Mouse (Mus musculus) hindbrain, embryonic 14.5 days (tissue): Measurements from ENCODE around the gene Snx12. TPM values are rescaled to one million over a fixed set of nuclear protein-coding genes. Genes with fewer than 3 reads are reported as not detected.

Experiments
- ATAC-seq: fragments of 200-750 bp; cut with Nextera tagmentation; 2 replicates; pipeline ENCODE4 v1.8.0; 2017; ENCODE audit warnings: moderate number of reproducible peaks, mild to moderate bottlenecking, moderate TSS enrichment, moderate library complexity; ENCODE audit not compliant: low FRiP score
- DNase-seq: peaks from one replicate; pipeline ENCODE4 v3.0.0-alpha.2; 2015; ENCODE audit warnings: low spot score
- H3K27ac ChIP-seq: fragments of 300-500 bp; sonication (generic); 2 replicates; pipeline ENCODE4 v1.5.1; 2014; ENCODE audit warnings: mild to moderate bottlenecking, moderate library complexity
- H3K27me3 ChIP-seq: fragments of 300-500 bp; sonication (generic); 2 replicates; pipeline ENCODE4 v1.6.1; 2014; ENCODE audit warnings: mild to moderate bottlenecking, low read length, mixed read lengths; ENCODE audit not compliant: control insufficient read depth, insufficient read depth
- H3K36me3 ChIP-seq: fragments of 300-500 bp; sonication (generic); replicated peaks from 2 replicates; pipeline ENCODE4 v1.6.1; 2014; ENCODE audit not compliant: control insufficient read depth, insufficient read depth
- H3K4me1 ChIP-seq: fragments of 300-500 bp; sonication (generic); replicated peaks from 2 replicates; pipeline ENCODE4 v1.6.1; 2014; ENCODE audit warnings: antibody characterized with exemption, low read length, mixed read lengths; ENCODE audit not compliant: control insufficient read depth, insufficient read depth
- H3K4me2 ChIP-seq: fragments of 300-500 bp; sonication (generic); replicated peaks from 2 replicates; pipeline ENCODE4 v1.6.1; 2014; ENCODE audit warnings: mild to moderate bottlenecking, moderate library complexity
- H3K4me3 ChIP-seq: fragments of 300-500 bp; sonication (generic); replicated peaks from 2 replicates; pipeline ENCODE4 v1.5.1; 2014; ENCODE audit warnings: mild to moderate bottlenecking, low read length
- H3K9ac ChIP-seq: fragments of 300-500 bp; sonication (generic); 2 replicates; pipeline ENCODE4 v1.6.1; 2014
- H3K9me3 ChIP-seq: fragments of 300-500 bp; sonication (generic); 2 replicates; pipeline ENCODE4 v1.6.1; 2016; ENCODE audit warnings: low read length; ENCODE audit not compliant: control insufficient read depth
- WGBS: fragments of 180-500 bp; shearing (Covaris S2); extraction: QIAGEN DNeasy Blood & Tissue Kit; methylation state at CpG from one replicate; pipeline ENCODE4 v1.1.7; 2014; 5-methylcytosine and 5-hydroxymethylcytosine counted together
- polyA plus RNA-seq: library from polyadenylated mRNA; unstranded; fragments of >200 nt; fragmentation: Nextera tagmentation; extraction: Ambion mirVana; gene quantifications from 2 replicates; pipeline ENCODE4 v1.2.1, GENCODE M21; 2014

The Snx12 gene
- polyA plus RNA-seq, 1 experiment from 2014 or later: 42.3 TPM

- no peaks in the 10 kb centered on the region for H3K36me3 ChIP-seq
- WGBS: 93% methylated on average over 3 of the region's 3 CpGs
- DNase-seq (no peak), ATAC-seq (no peak)
- H3K9me3 ChIP-seq: no peaks in the 10 kb centered on the region
- H3K4me3 ChIP-seq: no peak overlapping the region
- H3K4me2 ChIP-seq: no peak overlapping the region
- no peaks in the 10 kb centered on the region for H3K27me3 ChIP-seq
- H3K9ac ChIP-seq: no peak overlapping the region
- no peaks in the 10 kb centered on the region for H3K4me1 ChIP-seq
- H3K27ac ChIP-seq: no peak overlapping the region
Observed at GRCm38 (mm10) chrX:101162532-101162931, 59.8 kb downstream of the Snx12 start.

DNA sequence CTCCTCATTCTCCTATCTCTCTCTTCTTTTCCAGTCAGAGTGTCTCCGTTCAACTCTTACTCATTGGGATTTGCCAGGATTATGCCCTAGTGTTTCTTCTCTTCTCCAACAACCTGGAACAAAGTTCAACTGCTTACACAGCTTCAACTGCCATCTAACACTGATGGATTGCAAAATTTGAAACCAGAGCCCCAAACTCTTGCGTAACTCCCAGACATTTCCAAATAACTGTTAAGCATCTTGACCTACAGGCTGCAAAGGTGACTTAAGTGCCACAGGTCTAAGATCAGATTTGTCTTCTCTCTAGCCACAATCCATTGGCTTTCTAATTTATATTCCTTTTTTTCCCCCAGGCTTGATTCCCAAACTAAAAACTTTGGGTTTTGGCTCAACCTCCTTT, 64.9 kb downstream of the Snx12 start:
- Histone ChIP-seq H3K9ac (no peak overlapping the region), H3K4me3 (no peak overlapping the region), H3K4me1 (no peaks in the 10 kb centered on the region), H3K9me3 (no peaks in the 10 kb centered on the region), H3K27ac (no peak overlapping the region), H3K4me2 (no peak overlapping the region), H3K27me3 (no peaks in the 10 kb centered on the region), H3K36me3 (no peaks in the 10 kb centered on the region)
- WGBS: 95% methylated on average over 2 of the region's 2 CpGs
- DNase-seq (no peak), ATAC-seq (no peak)

GRCm38 (mm10) chrX:101156369-101156768, 66.0 kb downstream of the Snx12 start:
- H3K4me2 ChIP-seq: no peak overlapping the region
- ATAC-seq (no peak), DNase-seq (no peak)
- H3K36me3 ChIP-seq: no peaks in the 10 kb centered on the region
- 33% methylated on average over 5 of the region's 5 CpGs for WGBS
- H3K4me3 ChIP-seq: no peak overlapping the region
- no peaks in the 10 kb centered on the region for H3K9me3 ChIP-seq
- H3K27ac ChIP-seq: no peak overlapping the region
- no peaks in the 10 kb centered on the region for H3K27me3 ChIP-seq
- no peak overlapping the region for H3K9ac ChIP-seq
- H3K4me1 ChIP-seq: no peaks in the 10 kb centered on the region

DNA sequence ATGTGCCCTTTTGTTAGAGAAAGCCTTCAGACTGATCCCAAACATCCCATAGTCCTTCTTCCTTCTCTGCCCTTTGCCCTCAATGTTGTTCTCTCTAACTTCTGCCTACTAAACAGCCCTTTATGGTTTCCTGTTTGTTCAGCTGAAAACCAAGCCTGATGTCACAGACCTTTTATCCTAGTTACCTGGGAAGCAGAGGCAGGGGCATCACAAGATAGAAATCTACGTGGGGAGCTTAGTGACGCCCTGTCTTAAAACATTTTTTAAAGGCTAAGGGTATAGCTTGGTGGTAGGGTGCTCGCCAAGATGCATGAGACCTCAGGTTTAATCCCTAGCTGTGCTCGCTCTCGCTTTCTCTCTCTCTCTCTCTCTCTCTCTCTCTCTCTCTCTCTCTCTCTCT, 74.9 kb downstream of the Snx12 start:
- ATAC-seq (no peak), DNase-seq (no peak)
- no peaks in the 10 kb centered on the region for H3K4me1 ChIP-seq
- no peaks in the 10 kb centered on the region for H3K9me3 ChIP-seq
- H3K4me2 ChIP-seq: no peak overlapping the region
- no peaks in the 10 kb centered on the region for H3K36me3 ChIP-seq
- no peak overlapping the region for H3K9ac ChIP-seq
- H3K27ac ChIP-seq: no peak overlapping the region
- no peak overlapping the region for H3K4me3 ChIP-seq
- WGBS: 72% methylated on average over 5 of the region's 5 CpGs
- H3K27me3 ChIP-seq: no peaks in the 10 kb centered on the region

GRCm38 (mm10) chrX:101131992-101132791, 90.2 kb downstream of the Snx12 start:
- WGBS: 37% methylated on average over 12 of the region's 12 CpGs
- Histone ChIP-seq H3K4me1 (no peaks in the 10 kb centered on the region), H3K36me3 (no peaks in the 10 kb centered on the region), H3K4me3 (no peak overlapping the region), H3K9me3 (no peaks in the 10 kb centered on the region), H3K9ac (no peak overlapping the region), H3K4me2 (peak overlapping the region; percentile 38), H3K27ac (no peak overlapping the region), H3K27me3 (no peaks in the 10 kb centered on the region)
- DNase-seq (peak; percentile 72), ATAC-seq (peak; percentile 55; the same call in 1 of the 2 replicates)

DNA sequence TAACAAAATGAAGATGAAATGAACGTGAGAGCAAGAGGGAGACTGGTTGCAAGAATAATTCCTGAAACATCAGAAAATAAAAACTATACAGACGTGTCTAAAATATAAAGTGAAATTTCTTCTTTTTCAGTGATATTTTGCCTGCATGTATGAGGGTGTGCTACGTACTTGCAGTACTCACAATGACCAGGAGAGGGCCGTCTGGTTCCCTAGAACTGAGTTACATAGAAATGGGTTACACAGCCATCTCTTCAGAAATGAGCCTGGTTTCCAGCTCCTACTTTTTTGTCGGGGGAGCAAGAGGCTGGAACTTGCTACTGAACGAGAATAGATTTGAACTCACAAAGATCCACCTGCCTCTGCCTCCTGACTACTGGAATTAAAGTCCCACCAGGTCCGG, 91.4 kb downstream of the Snx12 start:
- no peak overlapping the region for H3K4me3 ChIP-seq
- no peak for ATAC-seq
- no peak overlapping the region for H3K27ac ChIP-seq
- no peak overlapping the region for H3K9ac ChIP-seq
- peak; percentile 76 for DNase-seq
- no peaks in the 10 kb centered on the region for H3K9me3 ChIP-seq
- 26% methylated on average over 7 of the region's 7 CpGs for WGBS
- H3K36me3 ChIP-seq: no peaks in the 10 kb centered on the region
- no peak overlapping the region for H3K4me2 ChIP-seq
- no peaks in the 10 kb centered on the region for H3K27me3 ChIP-seq
- H3K4me1 ChIP-seq: no peaks in the 10 kb centered on the region

GRCm38 (mm10) chrX:101128559-101128958, 93.8 kb downstream of the Snx12 start:
- no peak overlapping the region for H3K9ac ChIP-seq
- WGBS: 92% methylated on average over 2 of the region's 2 CpGs
- no peak overlapping the region for H3K4me3 ChIP-seq

GRCm38 (mm10) chrX:101126977-101127376, 95.4 kb downstream of the Snx12 start:
- 77% methylated on average over 2 of the region's 2 CpGs for WGBS
- ATAC-seq: no peak

More at GRCm38 (mm10) chrX:101128559-101128958, 93.8 kb downstream of the Snx12 start:
- no peak overlapping the region for H3K4me2 ChIP-seq
- H3K9me3 ChIP-seq: no peaks in the 10 kb centered on the region
- no peaks in the 10 kb centered on the region for H3K4me1 ChIP-seq
- DNase-seq (no peak), ATAC-seq (no peak)
- H3K27me3 ChIP-seq: no peaks in the 10 kb centered on the region
- no peak overlapping the region for H3K27ac ChIP-seq
- H3K36me3 ChIP-seq: no peaks in the 10 kb centered on the region

GRCm38 (mm10) chrX:101126474-101126955, 95.8 kb downstream of the Snx12 start:
- DNase-seq (no peak), ATAC-seq (no peak)
- H3K4me1 ChIP-seq: no peaks in the 10 kb centered on the region
- H3K36me3 ChIP-seq: no peaks in the 10 kb centered on the region
- no peak overlapping the region for H3K4me3 ChIP-seq
- no peak overlapping the region for H3K4me2 ChIP-seq
- H3K27ac ChIP-seq: no peak overlapping the region
- H3K27me3 ChIP-seq: no peaks in the 10 kb centered on the region
- H3K9me3 ChIP-seq: no peaks in the 10 kb centered on the region
- 77% methylated on average over 7 of the region's 7 CpGs for WGBS
- no peak overlapping the region for H3K9ac ChIP-seq

More at GRCm38 (mm10) chrX:101126977-101127376, 95.4 kb downstream of the Snx12 start:
- Histone ChIP-seq H3K4me3 (no peak overlapping the region), H3K27ac (no peak overlapping the region), H3K4me2 (no peak overlapping the region), H3K27me3 (no peaks in the 10 kb centered on the region), H3K9me3 (no peaks in the 10 kb centered on the region), H3K36me3 (no peaks in the 10 kb centered on the region), H3K9ac (no peak overlapping the region), H3K4me1 (no peaks in the 10 kb centered on the region)
- no peak for DNase-seq
